Mouse (Mus musculus) heart, postnatal 36 days (tissue): ENCODE results near the gene Tecr. TPM values are rescaled to one million over a fixed set of nuclear protein-coding genes. Genes with fewer than 3 reads are reported as not detected.

Experiments
- DNase-seq, 2 experiments: peaks; one replicate each; pipeline ENCODE4 v3.0.0; 2021 to 2022
- intact Hi-C: fragments of 180-260 bp; cut with DNase I; formaldehyde crosslinking; loops from one replicate; pipeline ENCODE4 v1.15.1; 2025
- total RNA-seq, 2 experiments: library from RNA; stranded (reverse); gene quantifications; 2 replicates each; pipeline ENCODE4 v1.2.3; 2021

The Tecr gene
- total RNA-seq = 100 to 1,000 TPM; 431 to 554 TPM

DNA sequence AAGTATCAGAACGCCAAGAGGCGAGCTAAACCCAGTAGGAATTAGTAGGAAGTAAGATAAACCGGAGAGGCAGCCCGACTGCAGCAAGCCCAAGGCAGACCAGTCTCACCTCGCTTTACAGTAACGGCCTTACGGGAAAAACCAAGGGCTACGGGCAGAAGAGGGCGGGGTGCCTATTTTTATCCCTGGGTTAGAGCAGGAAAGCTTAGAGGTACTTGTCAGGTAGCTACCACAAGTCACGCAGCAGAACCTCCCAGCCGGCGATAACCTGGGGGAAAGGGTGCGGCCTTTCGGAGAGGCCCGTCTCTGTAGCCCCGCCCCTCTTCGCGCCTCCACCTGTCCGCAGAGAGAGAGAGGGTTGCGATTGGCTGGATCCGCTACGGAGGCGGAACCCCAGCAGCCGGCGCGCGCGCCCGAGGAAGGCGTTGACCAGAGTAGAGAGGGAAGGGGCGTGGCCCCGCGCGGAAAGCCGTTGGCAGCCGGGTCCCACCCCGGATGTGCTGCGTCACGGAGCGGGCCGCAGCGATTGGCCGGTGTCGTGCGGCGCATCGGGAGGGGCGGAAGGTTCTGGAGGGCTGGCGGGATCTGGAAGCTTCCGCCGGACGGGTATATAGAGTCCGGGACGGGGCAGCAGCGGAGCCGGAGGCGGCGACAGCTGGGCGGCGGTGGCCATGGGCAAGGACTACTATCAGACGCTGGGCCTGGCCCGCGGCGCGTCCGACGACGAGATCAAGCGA is at the start of gene Tecr, which contains the start of gene Dnajb1:
Tecr (minus strand) TSS at position 311 of the 737 bp plus-strand sequence.
Dnajb1 (plus strand) TSS at position 533 of the 737 bp plus-strand sequence.
- peak; percentile 99 for DNase-seq
- intact Hi-C loops = no loop called here

DNA sequence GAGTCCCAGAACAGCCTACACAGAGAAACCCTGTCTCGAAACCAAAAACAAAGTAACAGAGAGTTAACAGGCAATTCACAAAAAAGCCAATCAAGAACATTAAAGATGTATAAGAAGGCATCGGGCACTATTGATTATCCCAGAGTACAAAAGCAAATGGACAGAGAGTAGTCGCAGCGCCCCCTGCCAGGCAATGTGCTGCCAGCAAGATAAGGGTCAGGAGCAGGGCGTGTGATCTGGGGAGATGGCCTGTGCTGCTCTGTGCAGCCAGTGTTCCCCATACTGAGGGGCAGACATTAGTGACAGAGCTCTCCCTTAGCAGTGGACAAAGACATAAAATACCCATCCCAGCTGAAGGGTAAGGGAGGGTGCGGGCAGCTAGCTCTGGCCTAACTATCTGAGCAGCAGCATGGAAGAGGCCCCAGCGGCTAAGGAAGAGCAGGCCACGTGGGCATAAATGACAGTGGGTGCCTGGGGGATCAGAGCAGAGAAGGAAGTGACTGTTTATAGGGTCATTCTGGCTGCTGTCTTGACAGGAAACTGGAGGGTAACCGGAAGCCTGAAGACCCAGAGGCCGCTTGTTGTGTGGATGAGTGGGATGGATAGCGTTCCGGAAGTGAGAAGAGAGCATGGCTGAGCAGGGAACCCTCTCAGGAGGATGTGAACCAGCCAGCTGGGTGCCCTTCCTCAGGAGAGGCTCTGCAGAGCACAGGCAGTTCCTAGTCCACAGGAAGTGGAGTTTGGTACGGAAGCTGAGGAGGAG is 48.9 kb upstream of the Tecr start:
- no peak for DNase-seq
- intact Hi-C loops = loop anchor here (5.0 kb wide), 1 partner anchor 301 kb away; the partner anchor contains the start of genes Asf1b and Gm10644

DNA sequence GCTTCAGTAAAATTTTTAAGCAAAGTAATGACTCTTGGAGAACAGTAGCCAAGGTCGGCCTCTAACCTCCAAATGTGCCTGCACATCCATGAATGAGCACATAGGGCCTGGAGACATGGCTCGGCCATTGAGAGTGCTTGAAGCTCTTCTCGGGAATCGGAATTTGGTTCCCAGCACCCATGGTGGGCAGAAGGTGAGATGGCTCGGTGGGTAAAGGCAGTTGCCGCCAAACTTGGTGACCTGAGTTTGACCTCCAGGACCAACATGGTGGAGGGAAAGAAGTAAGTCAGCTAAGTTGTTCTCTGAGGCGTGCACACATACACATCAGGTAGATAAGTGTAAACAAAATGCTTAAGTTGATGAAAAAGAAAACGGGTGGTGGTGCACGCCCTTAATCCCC is 48.3 kb upstream of the Tecr start:
- intact Hi-C loops = loop anchor here (5.0 kb wide), 1 partner anchor 301 kb away; the partner anchor contains the start of genes Asf1b and Gm10644
- DNase-seq = no peak

DNA sequence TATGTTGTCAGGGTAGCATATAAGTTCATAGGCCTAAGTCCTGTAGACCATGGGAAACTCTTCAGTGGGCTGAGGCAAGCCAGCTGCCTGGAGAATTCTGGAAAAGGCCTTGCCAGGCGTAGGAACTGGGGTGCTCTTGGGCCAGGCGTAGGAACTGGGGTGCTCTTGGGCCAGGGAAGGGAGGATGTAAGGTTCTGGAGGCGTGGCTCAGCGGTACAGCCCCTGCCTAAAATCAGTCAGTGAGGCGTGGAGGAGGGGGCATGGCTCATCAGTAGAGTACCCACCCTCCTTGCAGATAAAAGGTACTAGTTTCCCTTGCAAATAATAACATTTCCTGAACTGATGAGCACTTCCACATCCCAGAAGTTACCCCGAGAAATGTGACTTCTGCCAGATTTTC is 47.0 kb upstream of the Tecr start:
- intact Hi-C loops = loop anchor here (5.0 kb wide), 1 partner anchor 303 kb away; the partner anchor contains the start of genes Asf1b and Gm10644
- no peak for DNase-seq

DNA sequence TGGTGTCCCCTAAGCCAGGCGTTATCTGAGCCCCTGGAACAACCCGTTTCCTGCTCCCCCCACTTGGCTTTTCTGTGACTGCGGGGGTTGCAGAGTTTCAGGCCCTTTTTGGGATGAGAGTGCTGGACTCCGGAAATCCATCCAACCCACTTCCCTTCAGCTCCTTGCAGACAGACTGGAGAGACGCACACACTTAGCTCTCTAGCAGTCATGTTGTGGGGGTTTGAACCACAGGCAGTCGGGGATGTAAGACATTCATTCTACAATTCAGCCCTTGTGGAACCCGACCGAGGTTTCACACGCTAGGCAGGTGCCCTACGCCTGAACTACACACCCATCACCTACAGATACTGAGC is 45.9 kb upstream of the Tecr start:
- DNase-seq = no peak
- intact Hi-C loops = no loop called here

DNA sequence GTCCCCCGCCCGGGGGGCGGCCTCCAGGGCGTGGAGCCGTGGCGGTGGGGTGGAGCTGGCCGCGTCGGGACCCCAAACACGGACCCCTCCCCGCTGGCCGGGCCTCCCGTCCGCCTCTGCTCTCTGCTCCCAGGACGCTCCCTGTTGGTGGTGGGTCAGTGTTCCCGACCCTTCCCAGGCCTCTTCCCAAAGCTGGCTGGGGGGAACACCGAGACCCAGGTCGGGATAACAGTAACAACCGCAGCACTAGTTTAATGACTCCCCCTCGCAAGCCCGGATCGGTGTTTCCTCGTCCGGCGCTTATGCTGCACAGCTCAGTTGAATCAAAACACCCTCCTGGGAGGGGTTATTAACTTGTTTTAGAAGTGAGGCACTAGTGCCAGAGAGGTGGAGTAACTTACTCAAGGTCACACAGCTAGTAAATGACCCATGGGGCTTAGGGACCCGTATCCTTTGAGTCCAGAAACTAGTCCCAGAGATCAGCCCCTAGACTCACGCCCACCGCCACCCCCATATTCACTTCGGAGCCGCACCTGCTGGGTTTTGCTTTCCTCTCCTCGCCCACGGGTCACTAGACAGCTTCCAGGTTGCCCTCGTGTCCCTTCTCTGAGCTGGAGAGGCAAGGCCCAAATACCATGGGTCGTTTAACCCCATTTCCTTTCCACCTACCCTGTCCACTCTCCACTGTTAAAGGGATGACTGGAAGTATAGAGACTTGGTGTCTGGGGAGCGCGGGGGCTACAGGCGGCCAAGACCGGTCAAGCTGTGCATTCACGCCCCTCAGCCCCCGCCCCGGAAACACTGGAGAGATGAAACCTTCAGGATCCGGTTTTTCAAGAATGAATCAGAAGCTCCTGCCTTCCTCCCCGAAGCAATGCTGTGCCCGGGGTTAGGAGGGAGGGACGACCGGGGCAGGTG is 45.2 kb upstream of the Tecr start:
- DNase-seq = no peak
- intact Hi-C loops = no loop called here

DNA sequence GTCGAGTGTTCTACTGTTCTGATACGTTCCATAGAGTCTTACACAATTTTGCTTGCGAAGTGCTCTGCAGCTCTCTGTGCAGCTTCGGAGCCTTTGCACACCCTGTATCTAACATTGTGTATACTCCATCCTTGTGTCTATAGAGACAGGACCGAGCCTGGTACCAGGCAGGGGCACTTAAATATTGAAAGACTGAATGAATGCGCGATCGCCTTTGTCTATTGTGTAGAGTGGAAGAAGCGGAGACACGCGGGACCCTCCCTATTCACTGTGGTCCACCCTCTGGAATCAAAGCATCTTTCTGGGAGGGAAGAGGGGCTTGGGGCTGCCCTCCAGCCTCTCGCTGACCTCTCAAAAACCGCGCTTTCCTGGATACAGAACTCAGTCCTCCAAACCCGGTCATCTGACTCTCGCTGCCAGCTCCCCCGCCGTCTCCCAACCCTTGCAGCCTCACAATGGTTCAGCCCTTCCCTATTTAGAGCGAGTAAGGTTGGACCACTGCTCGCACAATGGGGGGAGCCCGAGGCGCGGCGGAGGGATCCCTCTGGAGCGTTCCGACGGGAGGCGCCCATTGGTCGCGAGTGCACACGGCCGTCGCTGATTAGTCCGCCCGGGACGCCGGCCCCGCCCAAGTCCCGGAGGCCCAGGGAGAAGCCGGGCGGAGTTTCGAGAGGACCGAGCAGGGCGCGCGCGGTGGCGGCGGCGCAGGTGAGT is 44.4 kb upstream of the Tecr start, which contains the start of gene Gipc1:
Gipc1 (plus strand) TSS at position 648 of the 714 bp plus-strand sequence.
- intact Hi-C loops = no loop called here

DNA sequence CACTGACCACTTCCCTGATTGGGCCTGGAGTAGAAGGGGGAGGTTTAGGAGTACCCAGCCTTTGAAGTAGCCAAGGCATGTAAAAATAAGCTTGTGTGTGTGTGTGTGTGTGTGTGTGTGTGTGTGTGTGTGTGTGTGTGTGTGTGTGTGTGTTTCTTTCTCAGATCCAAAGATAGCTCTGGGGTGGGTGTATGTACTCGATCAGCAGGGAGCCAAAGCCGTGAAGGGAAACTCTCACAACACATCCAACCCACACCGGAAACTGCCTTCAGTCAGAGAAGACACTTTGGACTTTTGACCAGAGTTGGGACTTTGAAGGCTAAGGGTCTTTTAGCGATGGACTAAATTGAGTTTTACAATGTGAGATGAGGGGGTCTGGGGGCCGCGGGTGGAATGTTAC is 41.9 kb upstream of the Tecr start:
- intact Hi-C loops = no loop called here
- no peak for DNase-seq

More for the DNA sequence above, 44.4 kb upstream of the Tecr start, which contains the start of gene Gipc1:
- peak; percentile 90 to 91 for DNase-seq

DNA sequence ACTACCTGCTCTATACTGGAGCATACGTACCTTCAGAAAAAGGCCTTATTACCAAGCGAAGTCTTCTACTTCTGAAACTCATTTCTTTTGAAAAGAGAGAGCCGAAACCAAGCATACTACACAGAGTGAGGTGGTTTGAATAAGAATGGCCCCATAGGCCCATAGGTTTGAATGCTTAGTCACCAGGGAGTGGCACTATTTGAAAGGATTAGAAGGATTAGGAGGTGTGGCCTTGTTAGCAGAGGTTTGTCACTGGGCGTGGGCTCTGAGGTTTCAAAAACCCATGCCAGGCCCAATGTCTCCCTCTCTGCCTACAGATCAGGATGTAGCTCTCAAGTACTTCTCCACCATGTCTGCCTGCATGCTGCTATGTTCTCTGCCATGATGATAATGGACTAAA is 40.3 kb upstream of the Tecr start:
- no peak for DNase-seq
- intact Hi-C loops = no loop called here

DNA sequence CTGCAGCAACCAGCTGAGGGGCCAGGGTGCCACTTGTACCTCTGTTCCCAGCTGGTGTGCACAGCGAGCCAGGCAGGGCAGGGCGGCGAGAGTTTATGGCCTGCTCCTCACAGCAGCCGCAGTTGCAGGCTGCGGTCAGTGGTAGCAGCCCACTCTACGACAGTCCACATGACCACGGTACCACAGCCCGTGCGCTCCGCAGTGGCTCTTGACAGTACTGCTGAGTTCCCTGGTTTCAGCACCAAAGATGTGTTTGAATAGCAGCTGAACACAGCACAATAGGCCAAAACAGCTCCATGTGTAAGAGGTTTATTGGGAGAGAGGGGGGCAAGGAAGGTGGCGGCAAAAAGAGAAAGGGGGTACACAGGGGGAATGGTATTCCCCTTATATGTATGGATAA is 39.7 kb upstream of the Tecr start:
- intact Hi-C loops = no loop called here
- no peak for DNase-seq

DNA sequence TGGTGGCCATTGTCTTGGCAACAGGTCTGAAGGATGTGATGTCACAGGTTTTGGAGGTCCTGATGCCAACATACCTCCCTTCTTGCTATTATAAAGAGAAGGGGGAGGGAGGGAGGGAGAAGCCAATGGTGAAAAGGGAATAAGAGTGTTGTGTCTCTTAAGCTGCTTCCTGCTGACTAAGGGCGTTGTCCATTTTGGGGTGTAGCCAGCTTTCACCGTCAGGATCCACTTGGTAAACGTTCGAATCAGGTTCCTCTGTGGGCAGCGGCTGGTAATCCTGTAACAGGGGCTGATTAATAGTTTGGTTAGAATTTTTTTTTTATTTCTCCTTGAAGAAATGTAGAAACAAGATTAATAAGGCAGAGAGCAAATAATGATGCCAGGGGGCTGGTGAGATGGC is 31.9 kb upstream of the Tecr start:
- intact Hi-C loops = no loop called here

DNA sequence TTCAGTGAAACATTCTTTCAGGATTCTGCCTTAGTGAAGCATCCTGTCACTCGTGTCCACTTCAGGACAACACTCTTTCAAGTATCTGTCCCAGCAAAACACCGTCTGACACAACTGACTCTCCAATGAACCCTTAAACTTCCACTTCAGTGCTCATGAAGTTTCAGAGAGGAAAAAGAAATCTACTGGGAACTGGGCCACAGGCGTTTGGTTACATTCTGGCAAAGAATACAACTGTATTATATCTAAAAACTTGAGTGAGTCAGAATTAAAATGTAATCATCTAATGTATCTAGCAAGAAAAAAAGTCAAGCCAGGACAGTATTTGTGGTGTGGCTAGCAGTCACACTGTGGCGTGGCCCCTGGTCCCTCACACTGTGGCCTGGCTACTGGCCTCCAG is 31.1 kb upstream of the Tecr start:
- no peak for DNase-seq
- intact Hi-C loops = no loop called here

More for the DNA sequence above, 31.9 kb upstream of the Tecr start:
- no peak for DNase-seq

DNA sequence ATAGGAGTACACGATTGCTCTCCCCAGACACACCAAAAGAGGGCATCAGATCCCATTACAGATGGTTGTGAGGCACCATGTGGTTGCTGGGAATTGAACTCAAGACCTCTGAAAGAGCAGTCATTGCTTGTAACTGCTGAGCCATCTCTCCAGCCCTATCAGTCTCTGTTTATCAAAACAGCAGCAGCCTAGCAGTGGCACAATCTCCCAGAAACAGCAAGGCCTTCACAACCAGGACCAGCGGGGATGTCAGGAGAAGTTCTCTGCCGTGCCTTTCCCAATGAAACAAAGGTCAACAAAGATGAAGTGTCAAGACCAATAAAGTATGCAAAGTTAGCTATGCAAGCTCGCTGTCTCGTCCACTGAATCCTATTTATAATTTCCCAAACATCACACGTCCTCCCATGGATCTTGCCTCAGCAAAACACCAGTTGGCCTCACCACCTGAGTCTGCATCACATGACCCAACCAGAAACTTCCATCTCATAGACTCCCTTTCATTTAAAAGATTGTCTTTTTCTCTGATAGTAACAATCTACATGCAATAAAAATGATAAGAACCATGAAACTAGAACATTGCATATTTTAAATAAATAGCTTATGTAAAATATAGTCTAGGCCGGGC is 24.4 kb upstream of the Tecr start:
- DNase-seq = no peak
- intact Hi-C loops = no loop called here

DNA sequence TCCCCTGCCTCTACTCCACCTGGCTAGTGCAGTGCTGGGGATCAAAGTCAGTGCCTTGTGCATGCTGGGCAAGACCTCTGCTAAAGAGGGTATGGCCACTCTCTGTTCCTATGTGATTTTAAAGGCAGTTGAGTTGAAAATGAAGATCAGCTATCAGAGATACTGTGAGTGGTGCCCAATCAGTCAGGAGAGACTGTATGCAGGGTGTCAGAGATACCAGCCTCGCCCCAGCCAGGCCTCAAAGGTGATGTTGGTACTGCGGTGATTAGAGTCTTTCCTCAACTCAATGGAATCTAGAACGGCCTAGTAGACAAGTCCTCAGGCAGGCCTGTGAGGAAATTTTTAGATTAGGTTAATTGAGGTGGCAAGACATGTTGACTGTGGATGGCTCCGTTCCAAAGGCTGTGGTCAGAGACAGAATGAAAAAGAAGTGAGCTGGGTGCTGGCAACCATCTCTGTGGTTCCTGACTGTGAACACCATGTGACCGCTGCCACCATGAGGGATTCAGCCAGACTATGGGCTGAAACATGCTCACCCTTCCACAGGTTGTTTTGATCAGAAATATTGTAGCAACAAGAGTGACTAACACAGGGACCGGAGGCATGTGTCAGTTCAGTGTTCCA is 18.0 kb upstream of the Tecr start:
- no peak for DNase-seq

DNA sequence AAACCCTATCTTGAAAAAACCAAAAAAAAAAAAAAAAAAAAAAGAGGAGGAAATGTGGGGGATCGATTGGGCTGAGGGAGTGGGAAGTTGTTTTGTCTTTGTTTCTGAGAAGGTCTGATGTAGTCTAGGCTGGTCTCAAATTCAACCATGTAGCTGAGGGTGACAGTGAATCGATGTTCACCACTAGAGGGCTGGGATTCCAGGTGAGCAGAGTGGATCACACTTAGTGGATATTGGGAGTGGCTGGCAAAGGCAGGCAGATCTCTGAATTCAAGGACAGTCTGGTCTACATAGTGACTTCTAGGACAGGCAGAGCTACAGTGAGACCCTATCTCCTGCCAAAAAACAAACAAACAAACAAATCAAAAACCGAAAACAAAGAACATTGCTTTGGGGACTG is 17.0 kb upstream of the Tecr start:
- no peak for DNase-seq
- intact Hi-C loops = no loop called here

More for the DNA sequence above, 18.0 kb upstream of the Tecr start:
- intact Hi-C loops = no loop called here

DNA sequence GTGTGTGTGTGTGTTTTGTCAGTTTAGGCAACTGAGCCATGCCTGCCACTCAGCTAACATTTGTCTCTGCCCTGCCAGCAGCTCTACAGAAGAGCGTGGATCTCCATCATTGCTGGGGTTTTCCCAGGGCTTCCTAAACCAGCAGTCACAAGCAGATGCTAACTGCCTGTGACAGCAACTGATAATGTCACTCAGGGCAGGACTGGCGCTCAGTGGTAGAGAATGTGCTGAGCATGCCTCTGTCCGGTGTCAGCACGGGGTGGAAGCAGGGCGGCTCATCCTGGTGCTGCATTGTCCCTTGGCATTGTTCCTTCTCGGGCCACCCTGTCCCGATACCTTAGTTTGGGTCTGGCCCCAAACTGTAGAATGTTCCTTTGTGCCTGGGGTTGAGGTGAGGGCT is 15.8 kb upstream of the Tecr start:
- intact Hi-C loops = loop anchor here (2.0 kb wide), 1 partner anchor 57 kb away; the partner anchor contains the start of gene Ndufb7
- no peak for DNase-seq

DNA sequence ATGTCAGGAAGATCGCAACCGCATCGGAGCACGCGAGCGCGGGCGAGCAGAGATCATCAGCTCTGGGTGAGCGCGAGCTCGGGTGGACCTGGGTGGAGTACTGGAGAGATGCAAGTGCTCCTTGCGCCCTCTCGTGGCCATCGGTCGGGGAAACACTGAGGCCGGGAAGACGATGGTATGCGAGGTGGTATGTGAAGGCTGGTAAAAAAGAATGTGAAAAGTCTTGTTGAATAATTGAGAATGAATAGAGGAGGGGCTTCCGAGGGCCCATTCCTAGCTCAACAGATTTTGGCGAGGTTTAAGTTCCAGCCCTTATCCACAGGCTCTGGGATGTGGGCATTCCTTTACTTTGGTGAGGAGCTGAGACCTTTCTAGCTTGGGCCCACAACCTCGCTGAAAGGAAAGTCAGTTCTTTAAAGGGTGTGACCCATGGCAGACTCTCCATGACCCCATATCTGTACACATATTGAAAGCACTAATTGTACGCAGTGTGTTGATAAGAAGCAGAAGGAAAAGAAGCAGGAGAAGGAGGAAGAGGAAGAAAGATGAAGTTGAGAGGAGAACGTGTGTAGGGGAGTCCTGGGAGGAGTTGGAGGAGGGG is 14.7 kb upstream of the Tecr start:
- peak; percentile 81 to 88 for DNase-seq
- intact Hi-C loops = loop anchor here (2.0 kb wide), 1 partner anchor 56 kb away; the partner anchor contains the start of gene Ndufb7

DNA sequence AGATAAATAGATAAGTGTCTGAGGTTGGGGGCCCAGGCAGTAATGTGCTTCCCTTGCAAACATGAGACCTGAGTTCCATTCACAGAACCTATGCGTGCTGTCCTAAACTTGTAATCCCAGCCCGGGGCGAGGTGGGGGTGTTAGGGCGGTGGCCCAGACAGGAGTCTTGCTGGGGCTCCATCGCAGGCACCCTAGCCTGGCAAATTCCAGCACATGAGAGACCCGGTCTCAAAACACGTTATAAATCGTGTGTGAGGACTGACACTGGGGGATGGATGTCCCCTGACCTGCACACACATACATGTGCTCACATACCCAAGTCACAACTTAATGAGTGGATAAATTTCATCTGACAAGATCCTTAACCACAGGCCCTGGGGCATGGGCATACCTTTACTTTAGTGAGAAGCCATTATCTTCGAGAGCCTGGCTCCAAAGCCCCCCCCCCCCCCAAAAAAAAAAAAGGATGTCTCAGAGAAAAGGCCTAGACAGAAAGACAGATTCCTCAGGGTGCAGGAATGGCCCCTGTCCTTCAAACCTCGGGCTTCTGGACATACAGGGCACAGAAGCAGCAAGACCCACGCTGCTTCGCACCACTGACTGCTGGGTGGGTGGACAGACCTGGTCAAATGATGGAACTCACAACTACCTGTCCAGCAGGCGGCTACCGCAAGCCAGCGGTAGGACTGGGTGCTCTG is 14.1 kb upstream of the Tecr start:
- DNase-seq = no peak
- intact Hi-C loops = loop anchor here (2.0 kb wide), 1 partner anchor 55 kb away; the partner anchor contains the start of gene Ndufb7
